In genomic region chr4:54947991-54948615, GRCm38 (mm10) we compare ENCODE assay signal across 9 mouse cellular contexts. TPM values are rescaled to one million over a fixed set of nuclear protein-coding genes. Genes with fewer than 3 reads are reported as not detected.
DNase-seq lines count a peak whose midpoint lies in the region; ATAC-seq and TF ChIP-seq lines count a peak whose summit lies in the region.
"Had no signal": no experiment of that assay in that cellular context is flagged by ENCODE, and none has a peak within 500 bp of the region (broad histone marks: within the 10 kb centered on the region; RNA-seq: fewer than 3 reads in every experiment).

No protein-coding gene starts in this region.

- no peaks in the 10 kb centered on the region for H3K9me3 ChIP-seq in limb, embryonic 14.5 days (ENCODE audit: control insufficient read depth, low read length)

- no peak for TF ChIP-seq CTCF in gastrocnemius, adult 2 months (IDR thresholded peaks at IDR 0.05)

- H3ac ChIP-seq in myocyte (ENCODE audit: control insufficient read depth, insufficient read length): peak overlapping the region; percentile 76

- WGBS in limb, embryonic 14.5 days: 1% methylated on average over 24 of the region's 25 CpGs

- DNase-seq in heart, adult 11 months: peak; percentile 95
- DNase-seq in heart, adult 8-10 months (ENCODE audit: low spot score): no peak
- peak; percentile 78 to 80 for DNase-seq in cerebellum, postnatal 10 days
- peak; percentile 56 for DNase-seq in gastrocnemius, adult 2 months
- peak; percentile 18 for DNase-seq in kidney, adult 11 months
- DNase-seq in limb, embryonic 14.5 days (ENCODE audit: low spot score): peak; percentile 67
- DNase-seq in thymus, postnatal 25 days: no peak

- H3K27me3 ChIP-seq in limb, embryonic 14.5 days (ENCODE audit: control insufficient read depth, insufficient read depth, low read length): no peaks in the 10 kb centered on the region
- no peaks in the 10 kb centered on the region for H3K27me3 ChIP-seq in myocyte (ENCODE audit: control insufficient read depth, insufficient read depth, insufficient read length)
- H3K27me3 ChIP-seq: CH12.LX had no signal

- intact Hi-C loops in gastrocnemius, adult 2 months (cut with DNase I): loop anchor here (5.0 to 10.0 kb wide), 3 partner anchors 84 to 613 kb away; no protein-coding TSS in a partner anchor

- peak overlapping the region; percentile 86 for H3K4me3 ChIP-seq in gastrocnemius, adult 2 months
- peak overlapping the region; percentile 73 for H3K4me3 ChIP-seq in limb, embryonic 14.5 days (replicated peaks; ENCODE audit: low read length)
- H3K4me3 ChIP-seq in myocyte: peak overlapping the region; percentile 96

- H3K9ac ChIP-seq in limb, embryonic 14.5 days (ENCODE audit: low read depth, low read length, severe bottlenecking): peak overlapping the region; percentile 87

- ATAC-seq in limb, embryonic 14.5 days (ENCODE audit: low FRiP score, low read depth): peak; percentile 36; the same call in 1 of the 2 replicates

- peaks cover 13% of the 10 kb centered on the region for H3K4me1 ChIP-seq in limb, embryonic 14.5 days (ENCODE audit: control insufficient read depth, insufficient read depth, low read length)

- no peaks in the 10 kb centered on the region for H3K36me3 ChIP-seq in limb, embryonic 14.5 days (ENCODE audit: control insufficient read depth, insufficient read depth, low read length)
- no peaks in the 10 kb centered on the region for H3K36me3 ChIP-seq in myocyte (ENCODE audit: control insufficient read depth, insufficient read depth)

- H3K27ac ChIP-seq in gastrocnemius, adult 2 months: peak overlapping the region; percentile 89
- H3K27ac ChIP-seq in limb, embryonic 14.5 days (replicated peaks; ENCODE audit: low read depth, low read length): peak overlapping the region; percentile 88

- H3K79me2 ChIP-seq in myocyte (ENCODE audit: control insufficient read depth, insufficient read depth): peaks cover 36% of the 10 kb centered on the region

- TF ChIP-seq POLR2A in limb, embryonic 14.5 days (IDR thresholded peaks at IDR 0.05; ENCODE audit: borderline replicate concordance, extremely low read depth, insufficient read depth, insufficient read length): no peak
- peak; percentile 56 for TF ChIP-seq POLR2A in myocyte (IDR thresholded peaks at IDR 0.05; ENCODE audit: insufficient read length, low read depth)

- peak overlapping the region; percentile 89 for H3K4me2 ChIP-seq in limb, embryonic 14.5 days (replicated peaks; ENCODE audit: low read depth, low read length, severe bottlenecking)
- H3K4me2 ChIP-seq in myocyte (ENCODE audit: low read depth): peak overlapping the region; percentile 98

TF ChIP-seq in myocyte, 11 proteins besides CTCF, POLR2A, EP300 and RAD21:
- no peak for TF ChIP-seq TCF3 (IDR thresholded peaks at IDR 0.05; ENCODE audit: insufficient read length, low read depth)
- no peak for TF ChIP-seq REST (IDR thresholded peaks at IDR 0.05; ENCODE audit: insufficient read depth, insufficient read length)
- TF ChIP-seq MYOD1 (IDR thresholded peaks at IDR 0.05; ENCODE audit: control insufficient read depth in 1 of 3, insufficient read length in 2 of 3, low read depth in 2 of 3): no peak
- TF ChIP-seq MYOG (IDR thresholded peaks at IDR 0.05; ENCODE audit: control insufficient read depth in 1 of 3, insufficient read depth in 1 of 3, insufficient read length in 2 of 3, low read depth in 2 of 3): no peak
- TF ChIP-seq SRF (IDR thresholded peaks at IDR 0.05; ENCODE audit: control insufficient read depth, insufficient read length, low read depth): no peak
- TF ChIP-seq MAX (IDR thresholded peaks at IDR 0.05; ENCODE audit: low read depth): no peak
- peak; percentile 21 for TF ChIP-seq POLR2AphosphoS2 (IDR thresholded peaks at IDR 0.05; ENCODE audit: insufficient read length, low read depth)
- no peak for TF ChIP-seq TCF12 (IDR thresholded peaks at IDR 0.05; ENCODE audit: insufficient read depth, poor library complexity, severe bottlenecking)
TF ChIP-seq in myocyte: peak in this region for 1.

RNA-seq across cellular contexts. Expression of gene Zfp462, which starts 3.3 kb away (rescaled TPM):
- 1 to 10 TPM; 4.4 to 7.8 (median 6.4) TPM for total RNA-seq in heart, adult 8-10 months (2022)
- total RNA-seq in gastrocnemius, adult 2 months (2021): 10 to 100 TPM; 20.9 to 27.4 TPM
- 26.7 and 33.1 TPM in 2 replicates for polyA plus RNA-seq in limb, embryonic 14.5 days (2012; rRNA removed)
- polyA plus RNA-seq in limb, embryonic 14.5 days (2014; fragmentation: Nextera tagmentation; extraction: Ambion mirVana): 3.8 and 4.2 TPM in 2 replicates
- 3.1 TPM for polyA plus RNA-seq in myocyte (2012; fragmentation: generic; extraction: Trizol)
- total RNA-seq: CH12.LX had no signal

Comparison
In these comparisons a context has a peak if more than half of its experiments do, and no peak if none do; other contexts are left out.
1. DNase-seq: peak in heart, adult 11 months (single experiment), cerebellum, postnatal 10 days (2 of 2), gastrocnemius, adult 2 months (single experiment), kidney, adult 11 months (single experiment) and limb, embryonic 14.5 days (single experiment); none in heart, adult 8-10 months (single experiment) and thymus, postnatal 25 days (single experiment).
2. Peak in every context shown above with its lines, with median percentiles within 50 percentile points of each other: H3K4me3 ChIP-seq.